Mouse (Mus musculus): ENCODE results near the gene Wdr76. TPM values are rescaled to one million over a fixed set of nuclear protein-coding genes. Genes with fewer than 3 reads are reported as not detected.
"Not testable (repeated sequence)": the region's sequence is repeated elsewhere in the genome, so short reads cannot be mapped to it uniquely, and the experiment has no call there.

The Wdr76 gene
- total RNA-seq, 2 experiments from 2014 or later: 1.4 to 1.5 TPM

DNA sequence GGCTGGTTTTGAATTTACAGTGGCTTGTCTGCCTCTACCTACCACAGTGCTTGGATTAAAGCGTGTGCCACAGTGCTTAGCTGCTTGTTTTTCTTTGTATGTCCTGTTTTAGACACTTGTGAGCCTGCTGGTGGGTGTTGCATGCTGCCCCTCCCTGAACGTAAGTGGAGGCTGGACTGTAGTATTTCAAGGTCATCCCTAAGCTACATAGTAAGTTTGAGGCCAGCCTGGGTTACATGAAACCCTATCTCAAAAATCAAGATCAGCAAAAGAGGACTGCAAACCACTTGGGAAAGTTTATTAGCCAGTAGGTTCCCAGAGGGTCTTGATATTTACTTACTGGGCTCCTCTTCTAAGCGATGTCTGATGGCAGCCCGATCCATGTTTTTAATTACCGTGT is 11.6 kb downstream of the Wdr76 start:
- DNase-seq (ENCODE audit: low spot score): no peak

- not testable (repeated sequence) for DNase-seq (ENCODE audit: low spot score)
These were observed 12.2 kb downstream of the Wdr76 start for GRCm38 (mm10) chr2:121518711-121519110.

DNA sequence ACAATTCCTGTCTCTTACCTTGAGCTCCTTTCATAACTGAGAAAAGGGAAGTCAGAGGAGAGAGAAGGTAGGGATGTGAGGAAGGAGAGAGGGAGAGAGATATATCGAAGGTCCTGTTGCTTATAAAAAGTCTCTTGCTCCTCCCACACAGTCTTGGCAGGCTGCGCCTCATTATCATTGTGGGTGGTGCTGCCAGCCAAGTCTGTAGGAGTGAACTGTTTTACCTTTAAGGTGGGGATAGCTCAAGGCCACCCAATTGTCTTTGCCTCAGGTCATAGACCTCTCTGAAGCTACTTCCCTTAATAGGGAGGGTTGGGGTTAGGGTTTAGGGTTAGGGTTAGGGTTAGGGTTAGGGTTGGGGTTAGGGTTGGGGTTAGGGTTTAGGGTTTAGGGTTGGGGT is 15.5 kb downstream of the Wdr76 start:
- DNase-seq (ENCODE audit: low spot score): no peak

GRCm38 (mm10) chr2:121522830-121523229 is 16.3 kb downstream of the Wdr76 start:
- DNase-seq (ENCODE audit: low spot score): not testable (repeated sequence)

DNA sequence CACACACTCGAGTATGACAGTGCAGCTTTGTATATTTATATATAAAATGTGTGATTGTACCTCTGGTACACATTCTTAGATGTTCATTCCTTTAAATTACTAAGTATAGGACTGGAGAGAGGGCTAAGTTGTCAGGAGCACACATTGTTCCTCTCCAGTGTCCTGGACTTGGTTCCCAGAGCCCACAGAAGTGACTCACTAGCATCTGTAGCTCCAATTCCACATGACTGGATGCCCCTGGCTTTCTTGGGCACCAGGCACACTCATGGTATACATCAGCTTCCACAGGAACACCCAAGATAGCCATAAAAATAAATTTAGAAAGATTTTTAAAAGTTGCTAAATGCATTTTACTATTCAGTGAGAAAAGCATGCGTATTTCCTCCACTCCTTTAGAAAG is 18.5 kb downstream of the Wdr76 start:
- no peak for DNase-seq (ENCODE audit: low spot score)

- DNase-seq (ENCODE audit: low spot score): no peak
These were observed 38.3 kb downstream of the Wdr76 start for GRCm38 (mm10) chr2:121544829-121545228.

- no peak for DNase-seq (ENCODE audit: low spot score)
These were observed 43.1 kb downstream of the Wdr76 start for GRCm38 (mm10) chr2:121549630-121550029.

DNA sequence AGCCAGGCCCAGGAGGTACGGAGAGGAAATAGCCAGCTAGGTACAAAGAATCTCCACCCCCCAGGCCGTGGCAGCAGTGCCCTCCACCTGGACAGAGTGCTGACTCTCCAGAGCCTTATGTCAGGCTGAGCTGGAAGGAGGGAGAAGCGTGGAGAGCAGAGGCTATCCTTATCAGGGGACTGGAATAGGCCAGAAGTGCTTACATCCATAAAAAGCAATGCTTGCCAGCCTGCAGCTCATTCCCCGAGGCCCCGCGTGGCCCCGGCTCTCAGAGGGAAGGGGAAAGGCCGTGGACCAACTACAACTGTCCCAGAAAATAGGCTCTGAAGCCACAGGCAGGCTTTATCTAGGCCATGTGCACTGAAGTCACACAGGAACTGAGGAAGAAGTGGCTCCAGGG is 44.7 kb downstream of the Wdr76 start:
- DNase-seq (ENCODE audit: low spot score): no peak

DNA sequence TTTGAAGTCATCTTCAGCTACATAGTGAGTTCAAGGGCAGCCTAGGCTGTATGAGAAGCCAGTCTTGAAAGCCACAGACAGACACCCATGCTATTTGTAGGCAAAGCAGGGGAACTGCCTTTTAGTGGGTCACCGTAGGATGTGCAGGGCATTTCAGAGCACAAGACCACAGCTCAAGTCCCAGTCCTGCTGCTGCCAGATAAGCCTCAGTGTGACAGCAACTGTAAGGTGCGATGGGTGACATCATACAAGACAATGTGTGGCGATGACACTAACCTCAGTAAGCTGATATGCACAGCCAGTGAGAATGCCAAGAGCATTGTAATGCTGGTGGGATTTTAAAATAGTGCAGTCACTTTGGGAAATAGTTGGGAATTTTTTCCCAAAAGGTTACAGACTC is 56.6 kb downstream of the Wdr76 start:
- DNase-seq (ENCODE audit: low spot score): no peak

- DNase-seq (ENCODE audit: low spot score): no peak
These were observed 59.4 kb downstream of the Wdr76 start for GRCm38 (mm10) chr2:121565911-121566310.

- no peak for DNase-seq (ENCODE audit: low spot score)
These were observed 63.5 kb downstream of the Wdr76 start for GRCm38 (mm10) chr2:121570049-121570448.

DNA sequence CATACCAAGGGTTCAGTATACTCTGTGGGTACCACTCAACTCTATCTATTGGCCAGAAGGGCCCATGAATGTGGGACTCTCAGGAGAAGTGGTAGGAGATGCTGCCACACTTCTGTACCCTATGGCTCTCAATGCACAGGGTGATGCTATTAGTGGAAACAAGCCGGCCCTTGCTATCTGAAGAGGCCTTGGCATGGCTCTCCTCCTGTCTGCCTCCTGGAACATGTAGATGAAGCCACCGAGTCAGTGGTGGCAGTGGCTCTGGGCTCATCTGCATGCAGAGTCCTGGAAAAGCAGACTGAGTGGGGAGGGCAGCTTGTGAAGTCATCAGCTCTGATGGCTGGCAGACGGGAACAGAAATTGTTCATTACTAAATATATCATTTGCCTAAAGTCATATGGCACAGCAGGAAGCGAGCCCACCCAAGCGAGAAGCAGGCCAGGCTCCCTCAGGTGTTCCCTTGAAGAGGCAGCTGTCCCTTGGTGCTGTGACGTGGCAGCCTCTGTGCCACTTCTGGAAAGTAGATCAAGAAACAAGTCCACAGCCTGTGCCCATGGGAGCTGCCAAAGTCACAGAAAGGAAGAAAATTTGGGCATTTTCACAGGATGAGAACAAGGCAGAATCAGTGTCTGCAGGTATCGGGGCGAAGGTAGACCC is 64.6 kb downstream of the Wdr76 start:
- DNase-seq (ENCODE audit: low spot score): no peak

DNA sequence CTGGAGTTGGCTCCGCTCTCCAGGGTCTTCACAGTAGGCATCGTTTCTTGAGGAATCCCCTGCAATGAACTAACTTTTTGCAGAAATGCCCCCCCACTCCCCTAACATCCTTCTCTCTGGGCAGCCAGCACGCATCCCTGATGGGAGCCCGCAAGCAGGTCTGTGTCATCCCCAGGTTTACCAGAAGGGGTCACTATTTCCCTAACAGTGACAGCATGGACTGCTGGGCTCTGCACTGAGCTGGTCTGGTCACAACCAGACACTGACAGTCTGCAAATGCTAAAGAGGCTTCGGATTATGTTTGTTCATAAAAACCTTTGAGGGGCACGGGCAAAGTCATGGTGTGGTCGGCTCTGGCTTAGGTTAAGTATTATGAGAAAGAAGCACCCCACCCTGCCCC is 65.3 kb downstream of the Wdr76 start:
- peak; percentile 83 for DNase-seq (ENCODE audit: low spot score)

DNA sequence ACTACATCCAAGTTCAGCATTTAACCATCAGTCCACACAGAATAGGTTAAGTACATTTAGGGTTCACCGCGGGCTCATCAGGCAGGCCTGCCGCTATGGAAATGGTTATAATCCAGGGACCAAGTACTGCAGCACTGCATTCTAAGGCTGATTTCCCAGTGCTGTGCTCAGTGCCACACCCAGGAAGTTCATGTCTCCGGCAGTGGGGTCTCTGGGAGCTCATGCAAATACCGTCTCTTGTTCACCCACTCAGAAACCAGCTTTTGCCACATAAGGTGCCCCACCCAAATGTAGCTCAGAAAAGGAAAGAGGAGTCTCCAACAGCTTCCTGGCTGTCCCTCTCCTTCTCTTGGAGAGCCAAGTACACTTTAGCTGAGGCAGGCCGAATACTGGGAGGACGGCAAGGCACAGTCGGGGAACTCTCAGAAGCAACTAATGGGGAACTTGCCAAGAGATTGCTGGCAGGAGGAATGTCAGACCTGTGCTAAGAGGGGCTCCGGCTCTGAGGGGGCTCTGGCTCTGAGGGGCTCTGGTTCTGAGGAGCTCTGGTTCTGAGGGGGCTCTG is 67.6 kb downstream of the Wdr76 start:
- no peak for DNase-seq (ENCODE audit: low spot score)

- DNase-seq (ENCODE audit: low spot score): no peak
These were observed 69.2 kb downstream of the Wdr76 start for GRCm38 (mm10) chr2:121575741-121576201.

- DNase-seq (ENCODE audit: low spot score): no peak
These were observed 76.4 kb downstream of the Wdr76 start for GRCm38 (mm10) chr2:121582809-121583376.

DNA sequence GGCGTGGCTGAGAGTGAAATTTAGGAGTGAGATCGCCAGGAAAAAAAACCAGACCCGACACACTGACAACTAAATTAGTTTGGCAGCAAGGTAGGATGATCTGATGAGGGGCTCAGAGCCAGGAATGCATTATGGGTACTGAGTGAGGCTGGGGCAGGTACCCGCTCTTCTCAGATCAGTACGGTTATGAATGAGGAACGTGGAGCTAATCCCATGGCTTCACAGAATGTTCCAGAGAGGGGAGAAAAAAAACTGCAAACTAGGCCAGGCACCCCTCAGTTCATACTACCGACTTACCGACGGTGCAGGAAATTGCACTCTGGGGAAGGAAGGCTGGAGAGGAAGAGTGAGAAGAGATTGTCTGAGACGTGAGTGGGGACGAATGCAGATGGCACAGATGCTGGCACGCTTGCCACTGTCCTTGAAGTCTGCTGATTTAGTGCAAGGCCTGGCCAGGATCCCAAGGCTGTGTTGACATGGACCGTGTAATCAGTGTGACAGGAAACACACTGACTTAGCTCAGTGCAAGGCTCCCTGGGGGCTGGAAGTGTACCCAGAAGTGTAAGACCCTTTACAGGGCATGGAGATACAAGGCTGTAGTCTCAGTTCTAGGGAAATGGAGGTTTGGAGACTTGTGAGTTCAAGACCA is 77.1 kb downstream of the Wdr76 start:
- no peak for DNase-seq (ENCODE audit: low spot score)

DNA sequence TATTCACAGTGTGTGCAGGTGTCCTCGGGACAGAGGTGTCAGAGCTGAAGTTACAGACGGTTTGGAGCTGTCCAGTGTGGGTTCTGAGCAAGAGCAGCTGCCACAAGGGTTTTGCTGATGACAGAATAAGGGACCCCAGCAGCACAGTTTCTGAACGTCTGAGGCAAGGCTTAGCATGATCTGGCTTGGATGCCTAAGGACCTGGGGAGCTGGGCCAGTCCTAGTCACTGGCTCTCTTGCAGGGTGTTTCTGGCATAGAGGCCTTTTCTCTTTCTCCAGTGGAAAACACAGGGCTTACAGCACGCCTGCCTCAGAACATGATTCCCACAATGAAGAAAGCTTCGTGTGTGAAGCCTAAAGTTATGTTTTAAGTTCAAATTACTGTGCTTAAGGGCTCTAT is 78.2 kb downstream of the Wdr76 start:
- peak; percentile 7 for DNase-seq (ENCODE audit: low spot score)

DNA sequence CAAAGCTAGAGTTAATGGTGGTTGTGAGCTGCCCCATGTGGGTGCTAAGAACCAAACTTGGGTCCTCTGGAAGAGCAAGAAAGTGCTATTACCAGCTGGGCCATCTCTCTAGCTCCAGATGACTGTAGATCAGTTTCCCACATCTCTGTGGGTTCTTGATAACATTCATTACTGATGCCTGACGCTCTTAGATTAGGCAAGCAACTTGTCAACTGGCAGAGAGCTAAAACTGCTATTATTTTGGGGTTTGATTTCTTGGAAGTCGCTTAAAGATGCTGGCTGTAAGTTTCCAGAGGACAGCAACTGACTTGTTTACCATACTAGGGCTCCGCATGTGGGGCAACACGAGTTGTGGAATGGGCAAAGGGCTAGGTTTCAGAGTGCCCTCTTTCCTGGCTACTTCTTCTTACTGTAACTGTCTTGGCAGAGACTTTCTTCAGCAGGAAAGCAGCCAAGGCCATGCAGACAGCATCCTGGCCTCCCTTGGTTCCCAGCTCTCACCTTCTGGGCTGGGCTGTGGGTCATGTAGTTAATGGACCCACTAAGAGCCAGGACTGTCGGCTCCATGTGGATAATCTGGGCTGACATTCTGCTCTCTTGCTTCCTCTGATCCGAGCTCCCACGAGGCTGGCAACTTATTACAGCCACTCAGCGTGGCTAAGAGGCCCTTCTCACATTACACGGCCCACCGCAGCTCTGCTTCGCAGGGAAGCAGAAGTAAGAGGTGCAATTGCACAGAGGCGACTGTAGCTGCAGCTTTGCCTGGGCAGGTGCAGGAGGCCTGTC is 81.2 kb downstream of the Wdr76 start:
- no peak for DNase-seq (ENCODE audit: low spot score)

GRCm38 (mm10) chr2:121588309-121588694 is 81.8 kb downstream of the Wdr76 start:
- peak; percentile 22 for DNase-seq (ENCODE audit: low spot score)

DNA sequence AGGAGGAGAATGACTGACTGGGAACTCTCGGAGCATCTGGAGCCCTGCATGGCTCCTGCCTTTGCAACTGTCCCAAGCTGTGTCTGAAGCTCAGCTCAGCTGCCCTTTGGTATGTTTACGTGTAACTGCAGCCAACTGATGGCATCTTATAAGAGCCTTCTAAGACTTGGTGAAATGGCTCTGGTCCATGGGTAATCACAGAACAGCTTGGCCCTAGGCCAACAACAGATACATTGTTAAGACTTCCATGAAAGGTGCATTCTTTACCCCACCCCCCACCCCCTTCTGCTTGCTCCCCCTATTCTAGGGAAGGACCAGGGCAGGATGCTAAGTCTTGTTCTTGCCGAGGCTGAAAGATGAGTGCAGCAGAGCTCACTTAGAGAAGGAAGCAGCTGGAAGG is 87.6 kb downstream of the Wdr76 start:
- no peak for DNase-seq (ENCODE audit: low spot score)

All from gastrocnemius, adult 18-20 months (tissue).